Mouse (Mus musculus) lung, adult 2 months (tissue): ENCODE results near the gene Nap1l2.

Experiments
- CTCF ChIP-seq: fragments of 200-500 bp; IDR thresholded peaks from 2 replicates; pipeline ENCODE4 v1.5.1; 2011; ENCODE audit warnings: mild to moderate bottlenecking, low read length, control low read depth; ENCODE audit not compliant: insufficient read depth
- POLR2A ChIP-seq: fragments of 200-500 bp; IDR thresholded peaks from 2 replicates; pipeline ENCODE4 v1.6.1; 2011; ENCODE audit warnings: low read depth, mild to moderate bottlenecking, control low read depth, low read length, borderline replicate concordance; ENCODE audit errors: extremely low read depth

GRCm38 (mm10) chrX:103156134-103156533 is 30.3 kb downstream of the Nap1l2 start:
- TF ChIP-seq CTCF (no peak), POLR2A (no peak)
